Mouse (Mus musculus) heart, postnatal 0 days (tissue): ENCODE data around the gene Pfdn5.

Experiments used
- CTCF ChIP-seq: IDR thresholded peaks from 2 replicates; pipeline ENCODE4 v1.5.1; 2016; ENCODE audit warnings: antibody characterized with exemption, control low read depth, low read depth
- EP300 ChIP-seq: IDR thresholded peaks from 2 replicates; pipeline ENCODE4 v1.6.1; 2016; ENCODE audit warnings: antibody characterized with exemption, low read depth

- TF ChIP-seq CTCF (no peak), EP300 (no peak)
These were observed 44.1 kb downstream of the Pfdn5 start for GRCm38 (mm10) chr15:102369972-102370371.
